Mouse (Mus musculus) neutrophil, adult 5-6 weeks (primary cell): Measurements from ENCODE around the gene Ampd2. TPM values are rescaled to one million over a fixed set of nuclear protein-coding genes. Genes with fewer than 3 reads are reported as not detected.

Source experiments
- ATAC-seq: fragments of 151-379, 151-347 bp; 2 replicates; pipeline ENCODE4 v1.8.0; 2017; ENCODE audit warnings: mild to moderate bottlenecking, moderate TSS enrichment; ENCODE audit not compliant: insufficient number of reproducible peaks, poor library complexity, low FRiP score, severe bottlenecking; ENCODE audit errors: extremely low read depth
- total RNA-seq: library from RNA; stranded (forward); fragments of 200-1000 nt; gene quantifications from 2 replicates; pipeline ENCODE4 v1.2.3, GENCODE M21; 2017

Ampd2 gene
- total RNA-seq, 1 experiment from 2014 or later, result 18.5 TPM

DNA sequence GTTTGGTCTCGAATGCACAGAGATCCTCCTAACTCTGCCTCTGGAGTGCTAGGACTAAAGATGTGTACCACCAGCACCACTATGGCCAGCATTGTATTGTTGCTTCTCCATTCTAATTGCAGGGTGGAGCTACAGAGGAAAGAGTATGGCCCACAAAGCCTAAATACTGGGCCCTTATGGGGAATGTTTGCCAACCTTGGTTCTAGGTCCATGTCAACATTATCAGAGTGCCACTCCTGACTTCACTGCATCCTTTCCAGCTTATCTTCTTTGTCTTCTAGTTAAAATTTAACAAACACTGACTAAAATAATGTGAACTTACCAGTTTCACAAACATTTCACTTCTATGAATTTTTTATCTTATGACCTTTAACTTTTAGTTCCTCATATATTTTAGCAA lies 59.9 kb downstream of the Ampd2 start:
- no peak for ATAC-seq

DNA sequence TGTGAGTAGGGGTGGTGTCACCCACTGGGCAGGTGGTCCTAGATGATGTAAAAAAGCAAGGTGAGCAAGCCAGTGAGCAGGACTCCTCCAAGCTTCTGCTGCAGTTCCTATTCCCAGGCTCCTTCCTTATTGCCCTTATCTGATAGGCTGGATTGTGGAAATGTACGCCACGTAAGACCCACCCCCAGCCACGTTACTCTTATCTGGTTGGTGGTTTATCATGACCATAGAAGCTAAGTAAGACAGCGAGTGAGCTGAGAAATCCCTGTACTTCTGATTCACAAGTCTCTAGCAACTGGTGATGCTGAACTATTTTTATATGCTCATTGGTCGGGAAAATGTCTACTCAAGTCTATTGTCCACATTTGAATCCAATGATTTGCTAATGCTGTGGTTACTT lies 60.4 kb downstream of the Ampd2 start:
- no peak for ATAC-seq

DNA sequence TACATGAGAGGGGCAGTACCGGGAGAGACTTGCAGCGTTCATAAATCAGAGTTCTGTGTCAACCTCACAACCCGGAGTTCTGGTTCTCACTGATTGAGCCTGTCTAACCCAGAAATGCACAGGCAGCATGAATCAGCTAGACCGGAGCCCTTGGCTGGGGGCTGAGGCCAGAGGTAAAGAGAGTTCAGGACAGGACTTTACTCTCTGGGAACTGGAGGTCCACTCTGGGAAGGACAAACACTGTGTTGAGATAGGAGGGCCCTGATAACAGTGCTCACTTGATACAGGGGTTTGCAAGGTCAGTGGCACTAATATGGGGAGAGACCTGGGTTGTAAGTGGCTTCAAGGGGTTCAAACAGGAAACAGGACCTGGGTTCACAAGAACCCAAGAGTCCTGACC lies 61.1 kb downstream of the Ampd2 start:
- no peak for ATAC-seq

Other genes starting within 250 kb of the Ampd2 start
- gene Eps8l3, start 209.4 kb downstream of the Ampd2 start, total RNA-seq, result not detected in 2 replicates
- gene Gstm5, start 190.8 kb downstream of the Ampd2 start, total RNA-seq, result 0.93 and 1.5 TPM in 2 replicates
- not detected in 2 replicates for gene Gstm7, start 154.8 kb downstream of the Ampd2 start, total RNA-seq
- not detected in 2 replicates for gene Gstm6, start 142.9 kb downstream of the Ampd2 start, total RNA-seq
- not detected in 2 replicates for gene Gstm3, start 117.4 kb downstream of the Ampd2 start, total RNA-seq
- not detected in 2 replicates for gene Gstm2, start 100.2 kb downstream of the Ampd2 start, total RNA-seq
- 7.9 and 12.3 TPM in 2 replicates for gene Gstm1, start 68.7 kb downstream of the Ampd2 start, total RNA-seq
- 1.7 and 2.3 TPM in 2 replicates for gene Gstm4, start 41.8 kb downstream of the Ampd2 start, total RNA-seq
- gene Gnat2, start 6.1 kb upstream of the Ampd2 start, total RNA-seq, result not detected in 2 replicates
- 143 and 165 TPM in 2 replicates for gene Gnai3, start 59.5 kb upstream of the Ampd2 start, total RNA-seq
- 0.23 TPM in 1 of 2 replicates, not detected in the other for gene Gpr61, start 68.2 kb upstream of the Ampd2 start, total RNA-seq
- gene Amigo1, start 99.7 kb upstream of the Ampd2 start, total RNA-seq, result 1.3 and 1.6 TPM in 2 replicates
- 26.8 and 29.0 TPM in 2 replicates for gene Cyb561d1, start 114.6 kb upstream of the Ampd2 start, total RNA-seq
- 5.8 and 7.3 TPM in 2 replicates for gene Atxn7l2, start 124.3 kb upstream of the Ampd2 start, total RNA-seq
- gene Sypl2, start 140.0 kb upstream of the Ampd2 start, total RNA-seq, result not detected in 2 replicates
- 54.4 and 69.7 TPM in 2 replicates for gene Psma5, start 170.3 kb upstream of the Ampd2 start, total RNA-seq
- 24.7 and 26.2 TPM in 2 replicates for gene Sort1, start 197.4 kb upstream of the Ampd2 start, total RNA-seq